Mouse (Mus musculus): ENCODE measurements around the gene Rnf41.

- no peak for TF ChIP-seq CTCF (IDR thresholded peaks at IDR 0.05)
- TF ChIP-seq EP300 (IDR thresholded peaks at IDR 0.05): no peak
These were observed 43.0 kb downstream of the Rnf41 start for GRCm38 (mm10) chr10:128454471-128454870.
